Mouse (Mus musculus) gastrocnemius, postnatal 36 days (tissue): Measurements from ENCODE around the gene Siah3. TPM values are rescaled to one million over a fixed set of nuclear protein-coding genes. Genes with fewer than 3 reads are reported as not detected.

Experiments
- DNase-seq, 2 experiments: peaks; one replicate each; pipeline ENCODE4 v3.0.0; 2022
- intact Hi-C: fragments of 180-260 bp; cut with DNase I; formaldehyde crosslinking; loops from one replicate; pipeline ENCODE4 v1.15.1; 2025
- total RNA-seq, 2 experiments: library from RNA; stranded (reverse); gene quantifications; 2 replicates each; pipeline ENCODE4 v1.2.3; 2021

Siah3 gene
- total RNA-seq, 2 experiments from 2014 or later, result not detected

GRCm38 (mm10) chr14:75518196-75518887, 62.6 kb downstream of the Siah3 start:
- no peak for DNase-seq
- intact Hi-C loops, result no loop called here

GRCm38 (mm10) chr14:75518899-75519298, 63.1 kb downstream of the Siah3 start:
- DNase-seq, result no peak
- intact Hi-C loops, result no loop called here

GRCm38 (mm10) chr14:75519668-75520067, 63.9 kb downstream of the Siah3 start:
- DNase-seq, result no peak
- intact Hi-C loops, result no loop called here

GRCm38 (mm10) chr14:75524648-75525047, 68.9 kb downstream of the Siah3 start:
- no peak for DNase-seq
- intact Hi-C loops, result no loop called here

- no peak for DNase-seq
Measured at GRCm38 (mm10) chr14:75525376-75526145, 69.8 kb downstream of the Siah3 start.

GRCm38 (mm10) chr14:75527464-75528190, 71.8 kb downstream of the Siah3 start:
- peak; percentile 16 to 22 for DNase-seq
- intact Hi-C loops, result no loop called here

More at GRCm38 (mm10) chr14:75525376-75526145, 69.8 kb downstream of the Siah3 start:
- intact Hi-C loops, result no loop called here

- DNase-seq, result no peak
- intact Hi-C loops, result no loop called here
Measured at GRCm38 (mm10) chr14:75530815-75531353, 75.1 kb downstream of the Siah3 start.

GRCm38 (mm10) chr14:75539205-75539604, 83.4 kb downstream of the Siah3 start:
- no peak for DNase-seq
- intact Hi-C loops, result no loop called here

- intact Hi-C loops, result no loop called here
- no peak for DNase-seq
Measured at GRCm38 (mm10) chr14:75540216-75540995, 84.6 kb downstream of the Siah3 start.

- intact Hi-C loops, result no loop called here
- no peak for DNase-seq
Measured at GRCm38 (mm10) chr14:75540996-75541350, 85.2 kb downstream of the Siah3 start.

- intact Hi-C loops, result no loop called here
Measured at GRCm38 (mm10) chr14:75541731-75542130, 85.9 kb downstream of the Siah3 start.

GRCm38 (mm10) chr14:75561577-75562331, 106.0 kb downstream of the Siah3 start:
- intact Hi-C loops, result no loop called here

More at GRCm38 (mm10) chr14:75541731-75542130, 85.9 kb downstream of the Siah3 start:
- no peak for DNase-seq

GRCm38 (mm10) chr14:75565534-75566140, 109.9 kb downstream of the Siah3 start:
- intact Hi-C loops, result no loop called here
- no peak for DNase-seq

More at GRCm38 (mm10) chr14:75561577-75562331, 106.0 kb downstream of the Siah3 start:
- DNase-seq, result no peak

- intact Hi-C loops, result no loop called here
Measured at GRCm38 (mm10) chr14:75566303-75566702, 110.5 kb downstream of the Siah3 start.

GRCm38 (mm10) chr14:75579010-75579409, 123.2 kb downstream of the Siah3 start:
- DNase-seq, result no peak
- intact Hi-C loops, result no loop called here

More at GRCm38 (mm10) chr14:75566303-75566702, 110.5 kb downstream of the Siah3 start:
- DNase-seq, result no peak
